In the genomic region with DNA sequence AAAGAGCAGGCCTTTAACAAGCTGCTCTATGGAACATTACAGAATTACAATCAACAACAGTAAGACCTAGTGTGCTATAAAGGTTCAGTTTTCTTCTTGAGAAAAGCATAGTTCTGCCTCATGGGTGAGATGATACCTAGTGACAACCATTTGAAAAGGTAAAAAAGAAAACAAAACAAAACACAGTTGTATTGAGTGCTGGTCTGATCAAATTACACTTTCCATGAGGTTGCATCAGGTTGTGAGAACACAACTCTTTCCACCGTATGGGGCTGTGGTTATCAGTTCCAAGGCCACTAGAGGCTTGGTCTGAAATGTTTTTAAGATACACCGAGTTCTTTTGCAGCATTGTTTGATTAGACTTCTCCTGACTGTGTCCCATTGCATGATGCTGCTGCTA, we compare ENCODE assay signal across 8 mouse cellular contexts. TPM values are rescaled to one million over a fixed set of nuclear protein-coding genes. Genes with fewer than 3 reads are reported as not detected.
DNase-seq lines count a peak whose midpoint lies in the region; ATAC-seq and TF ChIP-seq lines count a peak whose summit lies in the region.

No protein-coding gene starts in this region.

- no peak overlapping the region for H3K27ac ChIP-seq in heart, embryonic 15.5 days
- H3K27ac ChIP-seq in hindbrain, postnatal 0 days = no peak overlapping the region
- no peak overlapping the region for H3K27ac ChIP-seq in midbrain, embryonic 13.5 days
- no peak overlapping the region for H3K27ac ChIP-seq in heart, embryonic 12.5 days (ENCODE audit: poor library complexity, severe bottlenecking)

- H3K4me2 ChIP-seq in heart, embryonic 15.5 days = peak overlapping the region; percentile 69; the same call in 1 of the 2 replicates
- H3K4me2 ChIP-seq in hindbrain, postnatal 0 days (ENCODE audit: low read depth, low read length) = peak overlapping the region; percentile 61; the same call in 1 of the 2 replicates
- peak overlapping the region; percentile 65 for H3K4me2 ChIP-seq in midbrain, embryonic 13.5 days (replicated peaks)
- no peak overlapping the region for H3K4me2 ChIP-seq in heart, embryonic 12.5 days

- peaks cover 5% of the 10 kb centered on the region; the same call in 1 of the 2 replicates for H3K36me3 ChIP-seq in heart, embryonic 15.5 days
- H3K36me3 ChIP-seq in hindbrain, postnatal 0 days (ENCODE audit: insufficient read depth, low read length) = no peaks in the 10 kb centered on the region; the same call in 1 of the 2 replicates
- peaks cover 19% of the 10 kb centered on the region for H3K36me3 ChIP-seq in midbrain, embryonic 13.5 days
- peaks cover 17% of the 10 kb centered on the region for H3K36me3 ChIP-seq in heart, embryonic 12.5 days

- peak overlapping the region; percentile 65; the same call in 1 of the 2 replicates for H3K4me3 ChIP-seq in heart, embryonic 15.5 days
- peak overlapping the region; percentile 48; the same call in 1 of the 2 replicates for H3K4me3 ChIP-seq in hindbrain, postnatal 0 days (ENCODE audit: low read length)
- peak overlapping the region; percentile 57 for H3K4me3 ChIP-seq in midbrain, embryonic 13.5 days (replicated peaks)
- H3K4me3 ChIP-seq in heart, embryonic 12.5 days = no peak overlapping the region

- DNase-seq in heart, adult 8-10 months (ENCODE audit: low spot score) = no peak
- DNase-seq in brain, adult 2 months (ENCODE audit: low read depth, low spot score) = peak; percentile 1
- no peak for DNase-seq in hindbrain, postnatal 0 days (ENCODE audit: low spot score)
- DNase-seq in B cell, adult 2 months = no peak

- no peak overlapping the region for H3K9ac ChIP-seq in heart, embryonic 15.5 days
- no peak overlapping the region; the same call in 1 of the 2 replicates for H3K9ac ChIP-seq in hindbrain, postnatal 0 days (replicated peaks; ENCODE audit: low read length)
- H3K9ac ChIP-seq in midbrain, embryonic 13.5 days (replicated peaks) = no peak overlapping the region
- H3K9ac ChIP-seq in heart, embryonic 12.5 days = no peak overlapping the region

- H3K9me3 ChIP-seq in heart, embryonic 15.5 days (replicated peaks) = no peaks in the 10 kb centered on the region
- 0 out of 2 replicates have a peak, but pooled peaks cover 13% of the 10 kb centered on the region for H3K9me3 ChIP-seq in hindbrain, postnatal 0 days (ENCODE audit: low read length)
- peaks cover 20% of the 10 kb centered on the region for H3K9me3 ChIP-seq in midbrain, embryonic 13.5 days
- H3K9me3 ChIP-seq in heart, embryonic 12.5 days (replicated peaks) = peaks cover 16% of the 10 kb centered on the region

- WGBS in heart, embryonic 15.5 days = 58% methylated on average over 2 of the region's 2 CpGs
- 76% methylated on average over 2 of the region's 2 CpGs for WGBS in hindbrain, postnatal 0 days
- 76% methylated on average over 2 of the region's 2 CpGs for WGBS in midbrain, embryonic 13.5 days
- WGBS in heart, embryonic 12.5 days = 62% methylated on average over 2 of the region's 2 CpGs

- no peaks in the 10 kb centered on the region for H3K27me3 ChIP-seq in heart, embryonic 15.5 days
- no peaks in the 10 kb centered on the region for H3K27me3 ChIP-seq in hindbrain, postnatal 0 days (ENCODE audit: insufficient read depth, low read length)
- no peaks in the 10 kb centered on the region for H3K27me3 ChIP-seq in midbrain, embryonic 13.5 days
- no peaks in the 10 kb centered on the region for H3K27me3 ChIP-seq in heart, embryonic 12.5 days (replicated peaks)

- ATAC-seq in heart, embryonic 15.5 days (replicated peaks; ENCODE audit: insufficient number of reproducible peaks, insufficient read depth, low FRiP score, low read depth) = no peak
- no peak for ATAC-seq in hindbrain, postnatal 0 days
- ATAC-seq in midbrain, embryonic 13.5 days = no peak
- ATAC-seq in activated CD4-positive, CD25-positive, alpha-beta regulatory T cell, adult 4 months = no peak
- ATAC-seq in heart, embryonic 12.5 days (ENCODE audit: insufficient number of reproducible peaks, low FRiP score) = no peak

- 0 out of 2 replicates have a peak, but pooled peaks cover 2% of the 10 kb centered on the region for H3K4me1 ChIP-seq in heart, embryonic 15.5 days (replicated peaks)
- no peaks in the 10 kb centered on the region for H3K4me1 ChIP-seq in hindbrain, postnatal 0 days (ENCODE audit: insufficient read depth, low read length)
- H3K4me1 ChIP-seq in midbrain, embryonic 13.5 days (replicated peaks) = peaks cover 6% of the 10 kb centered on the region; the same call in 1 of the 2 replicates
- H3K4me1 ChIP-seq in heart, embryonic 12.5 days (replicated peaks) = no peaks in the 10 kb centered on the region

- no peak for TF ChIP-seq CTCF in hindbrain, postnatal 0 days (IDR thresholded peaks at IDR 0.05; ENCODE audit: low read depth)

RNA-seq across cellular contexts. Expression of gene 2610044O15Rik8, which starts 30.1 kb away (rescaled TPM):
- 17.9 and 18.6 TPM in 2 replicates for polyA plus RNA-seq in heart, embryonic 15.5 days (2015; fragmentation: Nextera tagmentation; extraction: Ambion mirVana)
- 10 to 100 TPM; 16.2 to 18.1 (median 16.6) TPM for total RNA-seq in heart, adult 8-10 months (2022)
- 7.5 and 19.1 TPM in 2 replicates for total RNA-seq in hindbrain, postnatal 0 days (2014; rRNA removed)
- 16.9 and 17.9 TPM in 2 replicates for polyA plus RNA-seq in hindbrain, postnatal 0 days (2015; fragmentation: Nextera tagmentation; extraction: Ambion mirVana)
- polyA plus RNA-seq in midbrain, embryonic 13.5 days (2015; fragmentation: Nextera tagmentation; extraction: Ambion mirVana) = 27.0 and 28.8 TPM in 2 replicates
- polyA plus RNA-seq in activated CD4-positive, CD25-positive, alpha-beta regulatory T cell, adult 4 months (2017; shearing (Covaris generic)) = 10 to 100 TPM; 16.6 to 34.4 TPM
- 17.6 and 17.8 TPM in 2 replicates for polyA plus RNA-seq in heart, embryonic 12.5 days (2016; fragmentation: Nextera tagmentation; extraction: Ambion mirVana)
